Mouse (Mus musculus) G1E (cell line): ENCODE results near the gene Ptprt. TPM values are rescaled to one million over a fixed set of nuclear protein-coding genes. Genes with fewer than 3 reads are reported as not detected.

Source experiments
- ATAC-seq: 2 replicates; pipeline ENCODE4 v1.8.0; 2016; ENCODE audit warnings: mild to moderate bottlenecking; ENCODE audit not compliant: insufficient number of reproducible peaks, poor library complexity, low FRiP score, severe bottlenecking; ENCODE audit errors: extremely low read depth
- DNase-seq: peaks from one replicate; pipeline ENCODE4 v3.0.0; 2012; ENCODE audit warnings: low spot score
- H3K27me3 ChIP-seq: 2 replicates; pipeline ENCODE4 v1.6.1; 2012; ENCODE audit warnings: mild to moderate bottlenecking, low read length, inconsistent platforms; ENCODE audit not compliant: insufficient read depth
- H3K36me3 ChIP-seq: replicated peaks from 2 replicates; pipeline ENCODE3; 2012; ENCODE audit warnings: mild to moderate bottlenecking, inconsistent platforms
- H3K4me1 ChIP-seq: 2 replicates; pipeline ENCODE4 v1.6.1; 2012; ENCODE audit warnings: low read depth, low read length, inconsistent platforms, mixed read lengths; ENCODE audit not compliant: insufficient read depth
- H3K4me3 ChIP-seq: 2 replicates; pipeline ENCODE4 v1.5.1; 2012; ENCODE audit warnings: low read depth, mild to moderate bottlenecking, inconsistent platforms, low read length, moderate library complexity, mixed read lengths
- H3K9me3 ChIP-seq: replicated peaks from 2 replicates; pipeline ENCODE4 v1.6.1; 2012; ENCODE audit warnings: inconsistent platforms
- CTCF ChIP-seq: IDR thresholded peaks from 2 replicates; pipeline ENCODE4 v1.5.1; 2012; ENCODE audit warnings: low read depth, low read length, inconsistent platforms, mixed read lengths
- GATA1 ChIP-seq: IDR thresholded peaks from 2 replicates; pipeline ENCODE4 v1.6.1; 2012; ENCODE audit warnings: borderline replicate concordance, low read length, inconsistent platforms, mixed read lengths
- GATA2 ChIP-seq: IDR thresholded peaks from 2 replicates; pipeline ENCODE4 v1.6.1; 2012; ENCODE audit warnings: low read depth, low read length, inconsistent platforms, borderline replicate concordance
- POLR2AphosphoS5 ChIP-seq: IDR thresholded peaks from 2 replicates; pipeline ENCODE4 v1.6.1; 2012; ENCODE audit warnings: low read depth, low read length, inconsistent platforms; ENCODE audit not compliant: insufficient replicate concordance
- TAL1 ChIP-seq: conservative IDR thresholded peaks from 2 replicates; pipeline ENCODE4 v1.6.1; 2012; ENCODE audit warnings: low read depth, low read length, inconsistent platforms, mixed read lengths
- polyA plus RNA-seq: library from polyadenylated mRNA; stranded (reverse); fragments of >175 nt; gene quantifications from 2 replicates; pipeline ENCODE4 v1.2.3, GENCODE M21; 2012
- total RNA-seq, 2 experiments: library from RNA; stranded (forward) in 1 of 2; stranded (reverse) in 1 of 2; fragments of 200-1000 nt in 1 of 2; fragments of >200 nt in 1 of 2; fragmentation: Nextera tagmentation in 1 of 2; gene quantifications; 2 replicates each; pipeline ENCODE4 v1.2.3; 2014 to 2017

Ptprt gene
- total and polyA plus RNA-seq, 3 experiments = 0.05 TPM; not detected in 2

GRCm38 (mm10) chr2:162602721-162603120 lies 58.2 kb downstream of the Ptprt start:
- DNase-seq = no peak
- Histone ChIP-seq H3K4me1 (no peaks in the 10 kb centered on the region), H3K4me3 (no peak overlapping the region), H3K9me3 (peaks cover 38% of the 10 kb centered on the region), H3K27me3 (no peaks in the 10 kb centered on the region), H3K36me3 (no peaks in the 10 kb centered on the region)
- TF ChIP-seq GATA2 (no peak), CTCF (no peak), POLR2AphosphoS5 (no peak), TAL1 (no peak), GATA1 (no peak)
- no peak for ATAC-seq

- Histone ChIP-seq H3K4me3 (no peak overlapping the region), H3K9me3 (peaks cover 46% of the 10 kb centered on the region), H3K4me1 (no peaks in the 10 kb centered on the region), H3K27me3 (no peaks in the 10 kb centered on the region), H3K36me3 (no peaks in the 10 kb centered on the region)
- DNase-seq = no peak
- ATAC-seq = no peak
- TF ChIP-seq TAL1 (no peak), POLR2AphosphoS5 (no peak), GATA1 (no peak), GATA2 (no peak), CTCF (no peak)
These were observed 69.6 kb downstream of the Ptprt start for GRCm38 (mm10) chr2:162591388-162591787.

GRCm38 (mm10) chr2:162581651-162582050 lies 79.3 kb downstream of the Ptprt start:
- no peak for ATAC-seq
- H3K9me3 ChIP-seq = peaks cover 49% of the 10 kb centered on the region

GRCm38 (mm10) chr2:162577819-162578218 lies 83.1 kb downstream of the Ptprt start:
- ATAC-seq = no peak
- TF ChIP-seq POLR2AphosphoS5 = no peak
- no peak for TF ChIP-seq GATA2
- no peak for TF ChIP-seq TAL1
- no peak for TF ChIP-seq CTCF
- TF ChIP-seq GATA1 = no peak

More at GRCm38 (mm10) chr2:162581651-162582050, 79.3 kb downstream of the Ptprt start:
- no peaks in the 10 kb centered on the region for H3K27me3 ChIP-seq
- H3K36me3 ChIP-seq = no peaks in the 10 kb centered on the region
- TF ChIP-seq POLR2AphosphoS5 (no peak), GATA2 (no peak), CTCF (no peak), TAL1 (no peak), GATA1 (no peak)
- H3K4me1 ChIP-seq = no peaks in the 10 kb centered on the region
- no peak overlapping the region for H3K4me3 ChIP-seq
- DNase-seq = no peak

GRCm38 (mm10) chr2:162572851-162573250 lies 88.1 kb downstream of the Ptprt start:
- DNase-seq (no peak), ATAC-seq (no peak)
- TF ChIP-seq TAL1 = no peak
- Histone ChIP-seq H3K4me3 (no peak overlapping the region), H3K9me3 (peaks cover 84% of the 10 kb centered on the region), H3K4me1 (no peaks in the 10 kb centered on the region), H3K36me3 (no peaks in the 10 kb centered on the region), H3K27me3 (no peaks in the 10 kb centered on the region)

More at GRCm38 (mm10) chr2:162577819-162578218, 83.1 kb downstream of the Ptprt start:
- Histone ChIP-seq H3K4me1 (no peaks in the 10 kb centered on the region), H3K36me3 (no peaks in the 10 kb centered on the region), H3K27me3 (no peaks in the 10 kb centered on the region), H3K4me3 (no peak overlapping the region), H3K9me3 (peaks cover 62% of the 10 kb centered on the region)
- no peak for DNase-seq

- Histone ChIP-seq H3K36me3 (no peaks in the 10 kb centered on the region), H3K4me1 (no peaks in the 10 kb centered on the region), H3K4me3 (no peak overlapping the region), H3K9me3 (peaks cover 88% of the 10 kb centered on the region), H3K27me3 (no peaks in the 10 kb centered on the region)
- no peak for DNase-seq
- TF ChIP-seq POLR2AphosphoS5 (no peak), GATA1 (no peak), GATA2 (no peak), CTCF (no peak), TAL1 (no peak)
- no peak for ATAC-seq
These were observed 89.9 kb downstream of the Ptprt start for GRCm38 (mm10) chr2:162571037-162571436.
